Mouse (Mus musculus) testis, adult 2 months (tissue): ENCODE results near the gene Riok1. TPM values are rescaled to one million over a fixed set of nuclear protein-coding genes. Genes with fewer than 3 reads are reported as not detected.
A peak's percentile ranks its signal among the peaks of the same experiment; 100 is the strongest.

Experiments
- H3K27ac ChIP-seq: fragments of 200-500 bp; 2 replicates; pipeline ENCODE4 v1.5.1; 2012; ENCODE audit warnings: low read depth, low read length; ENCODE audit not compliant: control insufficient read depth, insufficient read depth
- H3K27me3 ChIP-seq: fragments of 200-500 bp; 2 replicates; pipeline ENCODE4 v1.6.1; 2012; ENCODE audit warnings: mild to moderate bottlenecking, low read length, moderate library complexity; ENCODE audit not compliant: control insufficient read depth, insufficient read depth
- H3K36me3 ChIP-seq: fragments of 200-500 bp; 2 replicates; pipeline ENCODE4 v1.6.1; 2012; ENCODE audit warnings: mild to moderate bottlenecking, low read length; ENCODE audit not compliant: control insufficient read depth, insufficient read depth
- H3K4me1 ChIP-seq: fragments of 200-500 bp; 2 replicates; pipeline ENCODE4 v1.6.1; 2012; ENCODE audit warnings: low read length; ENCODE audit not compliant: control insufficient read depth, insufficient read depth
- H3K4me3 ChIP-seq: fragments of 200-500 bp; 2 replicates; pipeline ENCODE4 v1.5.1; 2012; ENCODE audit warnings: low read depth, mild to moderate bottlenecking, low read length, moderate library complexity, mixed read lengths; ENCODE audit not compliant: control insufficient read depth
- CTCF ChIP-seq: fragments of 200-500 bp; IDR thresholded peaks from 2 replicates; pipeline ENCODE4 v1.5.1; 2012; ENCODE audit warnings: low read depth, mild to moderate bottlenecking, inconsistent platforms, low read length, moderate library complexity; ENCODE audit not compliant: control insufficient read depth, insufficient read depth, insufficient replicate concordance
- POLR2A ChIP-seq: fragments of 200-500 bp; IDR thresholded peaks from 2 replicates; pipeline ENCODE4 v1.6.1; 2012; ENCODE audit warnings: low read depth, mild to moderate bottlenecking, inconsistent platforms, low read length, moderate library complexity; ENCODE audit not compliant: control insufficient read depth
- polyA plus RNA-seq: library from polyadenylated mRNA; depleted of rRNA; stranded (reverse); fragments of >200 nt; gene quantifications from 2 replicates; pipeline ENCODE4 v1.2.3, GENCODE M21; 2012

The Riok1 gene
- polyA plus RNA-seq, 1 experiment: 9.9 TPM

GRCm38 (mm10) chr13:38027618-38028248 lies 9.1 kb upstream of the Riok1 start:
- H3K4me1 ChIP-seq: peaks cover 2% of the 10 kb centered on the region; the same call in 1 of the 2 replicates
- H3K36me3 ChIP-seq: no peaks in the 10 kb centered on the region; the same call in 1 of the 2 replicates
- no peak overlapping the region for H3K27ac ChIP-seq
- TF ChIP-seq POLR2A (no peak), CTCF (no peak)
- no peaks in the 10 kb centered on the region for H3K27me3 ChIP-seq
- H3K4me3 ChIP-seq: no peak overlapping the region

- Histone ChIP-seq H3K4me3 (no peak overlapping the region), H3K36me3 (no peaks in the 10 kb centered on the region; the same call in 1 of the 2 replicates), H3K27me3 (no peaks in the 10 kb centered on the region), H3K4me1 (peaks cover 2% of the 10 kb centered on the region; the same call in 1 of the 2 replicates), H3K27ac (no peak overlapping the region)
- no peak for TF ChIP-seq CTCF
- TF ChIP-seq POLR2A: no peak
Observed at GRCm38 (mm10) chr13:38028407-38028806, 8.4 kb upstream of the Riok1 start.

GRCm38 (mm10) chr13:38037044-38037687 lies 371 bp downstream of the Riok1 start, which contains the start of gene Cage1:
TSS of gene Cage1 (minus strand) at chr13:38037069.
- Histone ChIP-seq H3K36me3 (no peaks in the 10 kb centered on the region; the same call in 1 of the 2 replicates), H3K27ac (peak within 1 kb of the TSS; percentile 95), H3K27me3 (no peaks in the 10 kb centered on the region), H3K4me1 (peaks cover 4% of the 10 kb centered on the region), H3K4me3 (peak within 1 kb of the TSS; percentile 93)
- 0 out of 2 replicates have a peak, but pooled peaks have one; percentile 13 for TF ChIP-seq CTCF
- peak; percentile 94 for TF ChIP-seq POLR2A

- Histone ChIP-seq H3K4me3 (peak overlapping the region; percentile 93), H3K27ac (no peak overlapping the region; the same call in 1 of the 2 replicates), H3K27me3 (no peaks in the 10 kb centered on the region), H3K36me3 (no peaks in the 10 kb centered on the region), H3K4me1 (peaks cover 4% of the 10 kb centered on the region)
- TF ChIP-seq CTCF (no peak), POLR2A (no peak)
Observed at GRCm38 (mm10) chr13:38037811-38038210, 1.0 kb downstream of the Riok1 start.

- H3K27me3 ChIP-seq: no peaks in the 10 kb centered on the region
- no peak overlapping the region for H3K4me3 ChIP-seq
- H3K36me3 ChIP-seq: peaks cover 5% of the 10 kb centered on the region
- H3K27ac ChIP-seq: no peak overlapping the region
- no peaks in the 10 kb centered on the region for H3K4me1 ChIP-seq
- no peak for TF ChIP-seq POLR2A
- TF ChIP-seq CTCF: no peak
Observed at GRCm38 (mm10) chr13:38049888-38050287, 13.1 kb downstream of the Riok1 start.

- no peak overlapping the region for H3K4me3 ChIP-seq
- H3K27ac ChIP-seq: no peak overlapping the region
- H3K27me3 ChIP-seq: no peaks in the 10 kb centered on the region
- peaks cover 1% of the 10 kb centered on the region for H3K36me3 ChIP-seq
- TF ChIP-seq POLR2A (no peak), CTCF (no peak)
- no peaks in the 10 kb centered on the region for H3K4me1 ChIP-seq
Observed at GRCm38 (mm10) chr13:38062678-38063077, 25.9 kb downstream of the Riok1 start.

- no peaks in the 10 kb centered on the region for H3K27me3 ChIP-seq
Observed at GRCm38 (mm10) chr13:38064854-38065663, 28.3 kb downstream of the Riok1 start.

More at GRCm38 (mm10) chr13:38064854-38065663, 28.3 kb downstream of the Riok1 start:
- Histone ChIP-seq H3K4me3 (no peak overlapping the region), H3K36me3 (peaks cover 1% of the 10 kb centered on the region), H3K27ac (no peak overlapping the region), H3K4me1 (no peaks in the 10 kb centered on the region)
- peak; percentile 36; the same call in 1 of the 2 replicates for TF ChIP-seq CTCF
- TF ChIP-seq POLR2A: no peak
